Mouse (Mus musculus): ENCODE measurements around the gene Gm20422.

Gene Gm20422

GRCm38 (mm10) chr8:69793666-69794065, 19.0 kb upstream of the Gm20422 start:
- no peak for DNase-seq (ENCODE audit: low spot score)

GRCm38 (mm10) chr8:69791415-69792068, 16.9 kb upstream of the Gm20422 start:
- no peak for DNase-seq (ENCODE audit: low spot score)

- DNase-seq (ENCODE audit: low spot score) = peak; percentile 65
Measured at GRCm38 (mm10) chr8:69790773-69791367, 16.2 kb upstream of the Gm20422 start, which contains the start of the genes Atp13a1 and Zfp866. TSS of gene Atp13a1 (plus strand) at chr8:69791163. TSS of gene Zfp866 (minus strand) at chr8:69791178.

- no peak for DNase-seq (ENCODE audit: low spot score)
Measured at GRCm38 (mm10) chr8:69790364-69790763, 15.7 kb upstream of the Gm20422 start.

- no peak for DNase-seq (ENCODE audit: low spot score)
Measured at GRCm38 (mm10) chr8:69789731-69790130, 15.0 kb upstream of the Gm20422 start.

- DNase-seq (ENCODE audit: low spot score) = no peak
Measured at GRCm38 (mm10) chr8:69789105-69789504, 14.4 kb upstream of the Gm20422 start.

- no peak for DNase-seq (ENCODE audit: low spot score)
Measured at GRCm38 (mm10) chr8:69777111-69777510, 2.4 kb upstream of the Gm20422 start.

GRCm38 (mm10) chr8:69775149-69775534, 456 bp upstream of the Gm20422 start:
- DNase-seq (ENCODE audit: low spot score) = no peak

- no peak for DNase-seq (ENCODE audit: low spot score)
Measured at GRCm38 (mm10) chr8:69772106-69772505, 2.6 kb downstream of the Gm20422 start.

- no peak for DNase-seq (ENCODE audit: low spot score)
Measured at GRCm38 (mm10) chr8:69771221-69771620, 3.5 kb downstream of the Gm20422 start.

- DNase-seq (ENCODE audit: low spot score) = no peak
Measured at GRCm38 (mm10) chr8:69761814-69762445, 12.8 kb downstream of the Gm20422 start.

- DNase-seq (ENCODE audit: low spot score) = no peak
Measured at GRCm38 (mm10) chr8:69758316-69758715, 16.4 kb downstream of the Gm20422 start.

- DNase-seq (ENCODE audit: low spot score) = no peak
Measured at GRCm38 (mm10) chr8:69752437-69752836, 22.2 kb downstream of the Gm20422 start.

GRCm38 (mm10) chr8:69749544-69750454, 24.9 kb downstream of the Gm20422 start, which contains the start of gene Zfp963:
TSS of gene Zfp963 (minus strand) at chr8:69749970.
- peak; percentile 94 for DNase-seq (ENCODE audit: low spot score)

GRCm38 (mm10) chr8:69741231-69741630, 33.5 kb downstream of the Gm20422 start:
- DNase-seq (ENCODE audit: low spot score) = no peak

- DNase-seq (ENCODE audit: low spot score) = no peak
Measured at GRCm38 (mm10) chr8:69740763-69741162, 33.9 kb downstream of the Gm20422 start.

GRCm38 (mm10) chr8:69735495-69735894, 39.2 kb downstream of the Gm20422 start:
- DNase-seq (ENCODE audit: low spot score) = no peak

- no peak for DNase-seq (ENCODE audit: low spot score)
Measured at GRCm38 (mm10) chr8:69717232-69717580, 57.5 kb downstream of the Gm20422 start.

- DNase-seq (ENCODE audit: low spot score) = peak; percentile 98
Measured at GRCm38 (mm10) chr8:69716403-69717231, 58.1 kb downstream of the Gm20422 start.

GRCm38 (mm10) chr8:69715366-69715765, 59.3 kb downstream of the Gm20422 start:
- no peak for DNase-seq (ENCODE audit: low spot score)

- DNase-seq (ENCODE audit: low spot score) = no peak
Measured at GRCm38 (mm10) chr8:69713516-69713915, 61.2 kb downstream of the Gm20422 start.
